Mouse (Mus musculus) liver, adult 2 months (tissue): ENCODE data around the gene Usf1.

Experiments
- CTCF ChIP-seq: fragments of 200-500 bp; IDR thresholded peaks from 2 replicates; pipeline ENCODE4 v1.5.1; 2011; ENCODE audit warnings: low read depth, low read length, control low read depth
- POLR2A ChIP-seq: fragments of 200-500 bp; IDR thresholded peaks from 2 replicates; pipeline ENCODE4 v1.6.1; 2011; ENCODE audit warnings: low read length, control low read depth; ENCODE audit not compliant: insufficient read depth; ENCODE audit errors: extremely low read depth

- TF ChIP-seq POLR2A (no peak), CTCF (no peak)
Observed at GRCm38 (mm10) chr1:171447692-171448091, 36.6 kb downstream of the Usf1 start.
